Mouse (Mus musculus) stomach, postnatal 0 days (tissue): ENCODE data around the gene Brsk2. TPM values are rescaled to one million over a fixed set of nuclear protein-coding genes. Genes with fewer than 3 reads are reported as not detected.

Experiments used
- ATAC-seq: fragments of 200-750 bp; cut with Nextera tagmentation; 2 replicates; pipeline ENCODE4 v1.8.0; 2017; ENCODE audit not compliant: low FRiP score, low TSS enrichment
- DNase-seq: peaks from one replicate; pipeline ENCODE4 v3.0.0-alpha.2; 2016; ENCODE audit warnings: low spot score
- H3K27ac ChIP-seq: fragments of 300-500 bp; sonication (generic); replicated peaks from 2 replicates; pipeline ENCODE4 v1.5.1; 2014; ENCODE audit warnings: mild to moderate bottlenecking, control low read depth
- H3K27me3 ChIP-seq: fragments of 300-500 bp; sonication (generic); 2 replicates; pipeline ENCODE4 v1.6.1; 2014; ENCODE audit warnings: low read length; ENCODE audit not compliant: control insufficient read depth, insufficient read depth
- H3K36me3 ChIP-seq: fragments of 300-500 bp; sonication (generic); 2 replicates; pipeline ENCODE4 v1.6.1; 2014; ENCODE audit warnings: low read length, mixed read lengths; ENCODE audit not compliant: control insufficient read depth, insufficient read depth
- H3K4me1 ChIP-seq: fragments of 300-500 bp; sonication (generic); replicated peaks from 2 replicates; pipeline ENCODE4 v1.6.1; 2014; ENCODE audit warnings: antibody characterized with exemption; ENCODE audit not compliant: control insufficient read depth, insufficient read depth
- H3K4me2 ChIP-seq: fragments of 300-500 bp; sonication (generic); replicated peaks from 2 replicates; pipeline ENCODE4 v1.6.1; 2014; ENCODE audit warnings: low read depth, mild to moderate bottlenecking, control low read depth, moderate library complexity
- H3K4me3 ChIP-seq: fragments of 300-500 bp; sonication (generic); 2 replicates; pipeline ENCODE4 v1.5.1; 2014; ENCODE audit warnings: low read depth, low read length, control low read depth
- H3K9ac ChIP-seq: fragments of 300-500 bp; sonication (generic); 2 replicates; pipeline ENCODE4 v1.6.1; 2014; ENCODE audit warnings: mild to moderate bottlenecking, low read length, control low read depth, mixed read lengths
- H3K9me3 ChIP-seq: fragments of 300-500 bp; sonication (generic); 2 replicates; pipeline ENCODE4 v1.6.1; 2016; ENCODE audit warnings: low read length; ENCODE audit not compliant: control insufficient read depth
- CTCF ChIP-seq: IDR thresholded peaks from 2 replicates; pipeline ENCODE4 v1.5.1; 2016; ENCODE audit warnings: antibody characterized with exemption, low read depth, mild to moderate bottlenecking, moderate library complexity
- EP300 ChIP-seq: optimal IDR thresholded peaks from 2 replicates; pipeline ENCODE3; 2016; ENCODE audit warnings: antibody characterized with exemption
- WGBS: fragments of 180-500 bp; shearing (Covaris S2); extraction: QIAGEN DNeasy Blood & Tissue Kit; methylation state at CpG from one replicate; pipeline ENCODE4 v1.1.7; 2014; 5-methylcytosine and 5-hydroxymethylcytosine counted together
- polyA plus RNA-seq: library from polyadenylated mRNA; unstranded; fragments of >200 nt; fragmentation: Nextera tagmentation; extraction: Ambion mirVana; gene quantifications from 2 replicates; pipeline ENCODE4 v1.2.1, GENCODE M21; 2015

The Brsk2 gene
- polyA plus RNA-seq, result 0.62 and 0.75 TPM in 2 replicates

GRCm38 (mm10) chr7:141948906-141949798, at the start of gene Brsk2:
TSS of gene Brsk2 (plus strand) at chr7:141949751.
- Histone ChIP-seq H3K9me3 (peaks cover 2% of the 10 kb centered on the region; the same call in 1 of the 2 replicates), H3K4me3 (peak within 1 kb of the TSS; percentile 40), H3K4me2 (peak within 1 kb of the TSS; percentile 65), H3K27me3 (peaks cover 13% of the 10 kb centered on the region), H3K27ac (peak within 1 kb of the TSS; percentile 18; the same call in 1 of the 2 replicates), H3K4me1 (no peaks in the 10 kb centered on the region; the same call in 1 of the 2 replicates), H3K36me3 (no peaks in the 10 kb centered on the region), H3K9ac (peak within 1 kb of the TSS; percentile 56)
- peak; percentile 95 for DNase-seq
- ATAC-seq, result peak; percentile 97
- TF ChIP-seq CTCF (no peak), EP300 (no peak)
- 3% methylated on average over 55 of the region's 55 CpGs for WGBS

GRCm38 (mm10) chr7:141901825-141902224, 47.7 kb upstream of the Brsk2 start:
- DNase-seq (peak; percentile 22), ATAC-seq (peak; percentile 22)
- Histone ChIP-seq H3K36me3 (no peaks in the 10 kb centered on the region), H3K27ac (peak overlapping the region; percentile 61; the same call in 1 of the 2 replicates), H3K4me2 (peak overlapping the region; percentile 86), H3K27me3 (no peaks in the 10 kb centered on the region), H3K9ac (peak overlapping the region; percentile 93), H3K4me3 (peak overlapping the region; percentile 77), H3K4me1 (peaks cover 14% of the 10 kb centered on the region), H3K9me3 (no peaks in the 10 kb centered on the region)
- 2% methylated on average over 14 of the region's 16 CpGs for WGBS
- TF ChIP-seq CTCF (no peak), EP300 (no peak)

- H3K4me1 ChIP-seq, result peaks cover 14% of the 10 kb centered on the region
- H3K36me3 ChIP-seq, result no peaks in the 10 kb centered on the region
- TF ChIP-seq EP300 (no peak), CTCF (no peak)
- H3K9me3 ChIP-seq, result no peaks in the 10 kb centered on the region
- H3K9ac ChIP-seq, result peak overlapping the region; percentile 93
- peak; percentile 98 for ATAC-seq
- H3K4me3 ChIP-seq, result peak overlapping the region; percentile 77
- H3K4me2 ChIP-seq, result peak overlapping the region; percentile 86
- peak overlapping the region; percentile 61; the same call in 1 of the 2 replicates for H3K27ac ChIP-seq
- WGBS, result 1% methylated on average over 39 of the region's 44 CpGs
- no peaks in the 10 kb centered on the region for H3K27me3 ChIP-seq
- peak; percentile 100 for DNase-seq
Measured at GRCm38 (mm10) chr7:141902269-141902729, 47.3 kb upstream of the Brsk2 start.

- Histone ChIP-seq H3K27me3 (no peaks in the 10 kb centered on the region), H3K9me3 (no peaks in the 10 kb centered on the region), H3K36me3 (no peaks in the 10 kb centered on the region), H3K4me1 (peaks cover 14% of the 10 kb centered on the region), H3K27ac (0 out of 2 replicates have a peak overlapping the region, but pooled peaks have one; percentile 45), H3K4me2 (peak overlapping the region; percentile 86), H3K9ac (peak overlapping the region; percentile 63), H3K4me3 (peak overlapping the region; percentile 77)
- no peak for DNase-seq
- 71% methylated on average over 4 of the region's 4 CpGs for WGBS
- ATAC-seq, result no peak
- TF ChIP-seq CTCF, result no peak
Measured at GRCm38 (mm10) chr7:141902791-141903190, 46.8 kb upstream of the Brsk2 start.

GRCm38 (mm10) chr7:141908591-141908990, 41.0 kb upstream of the Brsk2 start:
- Histone ChIP-seq H3K9ac (no peak overlapping the region), H3K27ac (no peak overlapping the region), H3K27me3 (no peaks in the 10 kb centered on the region), H3K4me1 (no peaks in the 10 kb centered on the region), H3K9me3 (no peaks in the 10 kb centered on the region), H3K36me3 (no peaks in the 10 kb centered on the region), H3K4me3 (no peak overlapping the region), H3K4me2 (no peak overlapping the region)
- DNase-seq, result no peak
- no peak for TF ChIP-seq CTCF
- no peak for ATAC-seq
- 82% methylated on average over 6 of the region's 6 CpGs for WGBS

- DNase-seq (no peak), ATAC-seq (no peak)
- no peak overlapping the region for H3K4me2 ChIP-seq
- H3K9ac ChIP-seq, result no peak overlapping the region
- WGBS, result 56% methylated on average over 3 of the region's 3 CpGs
- H3K27me3 ChIP-seq, result no peaks in the 10 kb centered on the region
- no peaks in the 10 kb centered on the region for H3K36me3 ChIP-seq
- no peak for TF ChIP-seq CTCF
- TF ChIP-seq EP300, result no peak
- no peak overlapping the region for H3K4me3 ChIP-seq
- H3K27ac ChIP-seq, result 0 out of 2 replicates have a peak overlapping the region, but pooled peaks have one; percentile 9
- H3K9me3 ChIP-seq, result no peaks in the 10 kb centered on the region
- H3K4me1 ChIP-seq, result no peaks in the 10 kb centered on the region
Measured at GRCm38 (mm10) chr7:141911305-141911704, 38.2 kb upstream of the Brsk2 start.
